Mouse (Mus musculus): ENCODE measurements at regions not wholly inside any gene's neighbourhood (a gene's known extent, or its start where the extent isn't known, plus 50 kb on each side); places are given as distances from the start of the nearest gene placed in this dataset.

DNA sequence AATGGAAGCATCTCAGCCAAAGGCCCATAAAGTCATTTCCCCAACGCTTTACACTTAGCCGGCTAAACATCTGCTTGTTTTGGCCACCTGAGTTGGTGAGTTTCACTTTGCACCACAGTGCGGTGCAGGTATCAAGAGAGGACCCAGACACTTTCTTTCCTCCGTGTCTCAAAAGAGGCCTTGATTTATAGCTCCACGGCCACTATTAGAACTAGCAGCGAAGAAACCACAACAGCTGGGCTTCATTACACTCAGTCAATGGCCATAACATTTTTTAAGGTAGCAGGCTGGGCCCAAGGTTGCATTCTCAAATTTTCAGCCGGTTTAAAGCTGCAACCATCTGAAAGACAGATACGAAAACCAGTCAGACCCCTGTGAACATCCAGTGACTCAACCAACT lies 103.4 kb downstream of the Mreg start:
- no peak for DNase-seq (ENCODE audit: low spot score)

DNA sequence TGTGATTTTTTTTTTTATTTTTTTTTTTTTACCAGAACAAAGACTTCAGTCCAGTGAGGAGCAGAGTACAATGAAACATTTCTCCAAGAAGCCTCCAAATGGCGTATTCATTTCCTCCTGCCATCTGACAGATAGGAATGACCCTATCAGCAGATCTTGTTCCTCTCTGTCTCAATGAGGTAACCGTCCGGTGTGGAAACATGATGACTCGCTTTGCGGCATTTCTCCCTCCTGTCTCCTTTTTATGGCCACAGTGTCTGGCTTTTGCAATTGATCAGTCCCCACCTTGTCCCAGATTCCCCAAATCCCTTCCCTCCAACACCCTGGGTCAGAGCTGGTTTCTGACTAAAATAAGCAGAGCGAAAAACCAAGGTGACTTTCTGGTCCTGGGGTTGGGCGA lies 105.0 kb downstream of the Mreg start:
- no peak for DNase-seq (ENCODE audit: low spot score)

GRCm38 (mm10) chr1:72106655-72107054 lies 105.5 kb downstream of the Mreg start:
- DNase-seq (ENCODE audit: low spot score) = no peak

- DNase-seq (ENCODE audit: low spot score) = no peak
Observed at GRCm38 (mm10) chr1:72105435-72106057, 106.6 kb downstream of the Mreg start.

DNA sequence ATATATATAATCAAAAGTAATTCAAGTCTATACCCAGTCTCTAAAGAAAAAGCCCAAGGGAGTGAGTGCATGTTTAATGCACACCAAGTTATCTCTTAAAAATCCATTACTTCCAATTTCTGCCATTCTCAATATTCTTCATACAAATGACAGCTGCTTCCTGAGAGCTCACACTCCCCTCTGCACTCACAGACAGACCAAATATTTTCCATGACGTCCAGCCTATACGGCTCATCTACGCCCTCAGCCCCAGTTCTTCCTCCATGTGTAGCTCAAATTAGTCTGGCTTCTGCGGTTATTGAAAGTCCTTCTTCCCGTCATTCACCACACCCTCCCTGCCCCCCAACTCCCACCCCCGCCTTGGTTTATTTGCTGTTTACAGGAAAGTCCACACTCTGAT lies 108.1 kb downstream of the Mreg start:
- DNase-seq (ENCODE audit: low spot score) = no peak

DNA sequence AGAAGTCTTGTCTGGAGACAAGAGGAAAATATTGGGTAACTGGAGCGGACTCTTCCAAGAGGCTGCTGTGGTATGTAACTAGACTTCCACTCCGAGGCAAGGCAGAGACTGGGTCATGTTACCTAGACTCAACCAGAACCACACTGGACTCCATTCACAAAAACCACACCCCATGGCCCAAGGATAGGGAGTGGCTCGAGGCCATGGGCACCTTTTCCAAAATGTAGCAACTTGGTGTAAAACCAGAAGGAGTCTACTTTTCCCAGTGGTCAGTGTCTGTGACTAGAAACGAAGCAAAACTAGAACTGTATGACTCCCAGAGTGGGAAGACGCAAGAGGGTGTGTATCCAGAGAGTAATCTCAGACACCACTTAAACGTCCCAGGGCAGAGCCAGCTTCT lies 108.7 kb downstream of the Mreg start:
- DNase-seq (ENCODE audit: low spot score) = no peak

GRCm38 (mm10) chr1:72099447-72099846 lies 112.7 kb downstream of the Mreg start:
- DNase-seq (ENCODE audit: low spot score) = no peak

- no peak for DNase-seq (ENCODE audit: low spot score)
Observed at GRCm38 (mm10) chr1:72091344-72091743, 120.8 kb downstream of the Mreg start.

DNA sequence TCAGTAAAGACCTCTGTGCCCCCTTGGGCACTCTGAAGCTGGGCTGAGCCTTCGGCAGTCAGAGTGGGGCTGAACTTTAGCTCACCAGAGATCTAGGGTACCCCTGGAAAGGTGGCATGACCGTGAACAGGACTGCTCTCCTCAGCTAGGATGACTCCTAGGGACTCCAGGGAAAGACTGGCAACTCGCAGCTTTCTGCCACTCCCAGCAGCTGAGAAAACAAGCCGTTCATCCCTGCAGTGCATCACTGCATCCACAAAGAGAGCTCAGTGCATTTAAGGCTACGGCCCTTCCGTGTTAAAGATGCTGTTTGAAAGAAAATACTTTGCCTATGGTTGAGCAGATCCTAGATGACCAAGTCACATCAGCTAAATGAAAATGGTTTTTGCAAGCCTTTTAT lies 126.4 kb downstream of the Mreg start:
- no peak for DNase-seq (ENCODE audit: low spot score)

- DNase-seq (ENCODE audit: low spot score) = no peak
Observed at GRCm38 (mm10) chr1:72084219-72084618, 127.9 kb downstream of the Mreg start.

GRCm38 (mm10) chr1:72082366-72082765 lies 129.7 kb downstream of the Mreg start:
- DNase-seq (ENCODE audit: low spot score) = no peak

- DNase-seq (ENCODE audit: low spot score) = no peak
Observed at GRCm38 (mm10) chr1:72081811-72082210, 130.3 kb downstream of the Mreg start.

GRCm38 (mm10) chr1:72078926-72079550 lies 133.1 kb downstream of the Mreg start:
- no peak for DNase-seq (ENCODE audit: low spot score)

DNA sequence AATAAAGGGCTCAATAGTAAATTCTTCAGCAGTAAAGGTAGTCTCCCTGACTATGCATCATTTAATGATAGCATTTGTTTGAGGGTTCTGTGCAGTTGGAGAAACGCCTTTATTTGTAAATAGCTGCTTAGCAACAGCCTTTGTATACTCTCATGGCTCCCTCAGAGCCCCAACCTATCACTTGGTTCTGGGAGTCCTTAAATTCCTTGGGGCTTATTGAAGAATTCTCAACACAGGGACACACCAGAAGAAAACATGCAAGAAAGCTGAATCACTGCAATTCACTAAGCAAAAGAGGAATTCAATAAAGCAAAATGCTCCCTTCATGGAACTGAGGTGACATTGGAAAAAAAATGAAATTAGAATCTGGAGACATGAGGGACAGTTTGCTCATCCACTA lies 135.8 kb downstream of the Mreg start:
- no peak for DNase-seq (ENCODE audit: low spot score)

GRCm38 (mm10) chr1:72075464-72075863 lies 136.6 kb downstream of the Mreg start:
- no peak for DNase-seq (ENCODE audit: low spot score)

- no peak for DNase-seq (ENCODE audit: low spot score)
Observed at GRCm38 (mm10) chr1:72073245-72073644, 138.9 kb downstream of the Mreg start.

GRCm38 (mm10) chr1:72070489-72070888 lies 141.6 kb downstream of the Mreg start:
- no peak for DNase-seq (ENCODE audit: low spot score)

DNA sequence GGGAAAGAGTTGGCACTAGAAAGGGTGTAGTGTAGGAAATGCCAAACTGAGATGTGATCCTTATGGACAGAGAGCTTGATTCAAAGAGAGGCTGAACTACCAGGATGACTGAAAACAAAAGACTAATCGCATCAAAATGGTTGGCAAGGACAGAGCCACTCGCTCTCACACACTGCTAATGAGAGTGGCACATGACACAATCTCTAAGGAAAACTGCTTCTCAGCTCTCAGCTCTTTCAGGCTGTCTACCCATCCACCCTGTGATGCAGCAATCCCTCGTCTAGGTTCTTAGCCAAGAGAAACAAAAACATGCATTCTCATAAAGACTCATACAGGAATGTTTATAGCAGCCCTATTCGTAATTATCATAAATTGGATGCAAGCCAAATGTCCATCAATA lies 143.1 kb downstream of the Mreg start:
- no peak for DNase-seq (ENCODE audit: low spot score)

DNA sequence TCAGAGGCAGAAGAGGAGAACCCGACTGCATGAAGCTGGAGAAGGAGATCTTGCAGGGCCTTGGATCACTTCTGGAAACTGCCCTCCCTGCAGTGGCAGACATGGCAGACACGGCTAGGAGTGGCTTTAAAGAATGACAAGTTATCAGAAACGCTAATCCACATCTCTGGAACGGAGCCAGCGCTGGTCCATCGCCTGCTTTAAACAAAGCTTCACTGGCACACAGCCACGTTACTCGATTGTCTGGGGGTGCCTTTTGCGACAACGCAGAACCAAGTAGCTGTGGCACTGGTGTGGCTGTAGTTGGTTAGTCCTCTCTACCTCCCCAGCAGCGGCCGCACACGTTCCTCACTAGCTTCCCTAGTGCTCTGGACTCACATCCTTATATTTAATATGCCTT lies 147.0 kb downstream of the Mreg start:
- no peak for DNase-seq (ENCODE audit: low spot score)

- no peak for DNase-seq (ENCODE audit: low spot score)
Observed at GRCm38 (mm10) chr1:72060393-72060792, 151.7 kb downstream of the Mreg start.

DNA sequence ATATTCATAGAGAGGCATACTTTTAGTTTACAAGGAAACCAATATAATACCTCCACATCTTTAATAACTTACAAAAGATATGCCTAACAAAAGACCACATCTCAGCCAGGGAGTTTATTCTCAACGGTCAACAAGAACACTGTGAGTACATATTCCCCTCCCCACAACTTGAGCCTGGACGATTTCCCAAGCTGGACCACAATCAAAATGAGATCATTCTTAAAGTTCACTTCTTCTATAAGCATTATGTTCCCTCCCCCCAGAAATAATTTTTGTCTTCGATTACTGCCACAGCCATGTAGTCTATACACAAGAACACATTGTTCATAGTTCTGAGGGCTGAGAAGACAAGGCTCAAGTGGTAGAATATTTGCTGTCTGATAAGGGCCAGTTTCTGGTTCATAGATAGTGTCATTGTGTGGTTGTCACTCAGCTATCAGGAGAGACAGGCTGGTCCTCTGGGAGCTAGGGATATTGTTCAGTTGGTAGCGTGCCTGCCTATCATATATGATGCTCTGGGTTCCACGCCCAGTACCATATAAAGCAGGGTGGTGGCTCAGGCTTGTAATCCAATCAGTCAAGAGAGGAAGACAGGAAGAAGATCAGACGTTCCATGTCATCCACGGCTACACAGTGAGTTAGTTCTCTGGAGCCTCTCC lies 153.9 kb downstream of the Mreg start:
- DNase-seq (ENCODE audit: low spot score) = no peak

DNA sequence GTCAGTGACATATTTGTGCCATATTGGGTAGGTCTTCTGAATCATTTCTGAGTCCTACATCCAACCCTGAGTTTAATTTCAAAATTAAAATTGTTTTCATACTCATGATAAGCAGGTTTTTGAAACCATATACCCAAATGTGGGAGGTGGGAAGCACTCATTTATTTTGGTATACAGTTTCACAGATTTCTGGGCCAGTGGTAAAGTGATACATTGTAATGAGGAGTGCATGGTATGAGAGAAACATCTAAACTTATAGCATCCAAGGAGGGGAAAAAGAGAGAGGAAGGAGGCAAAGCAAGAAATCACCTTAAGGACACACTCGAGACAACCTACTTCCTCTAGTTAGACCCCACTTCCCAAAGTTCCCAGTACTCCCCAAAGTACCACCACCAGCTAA lies 157.6 kb downstream of the Mreg start:
- DNase-seq (ENCODE audit: low spot score) = no peak

DNA sequence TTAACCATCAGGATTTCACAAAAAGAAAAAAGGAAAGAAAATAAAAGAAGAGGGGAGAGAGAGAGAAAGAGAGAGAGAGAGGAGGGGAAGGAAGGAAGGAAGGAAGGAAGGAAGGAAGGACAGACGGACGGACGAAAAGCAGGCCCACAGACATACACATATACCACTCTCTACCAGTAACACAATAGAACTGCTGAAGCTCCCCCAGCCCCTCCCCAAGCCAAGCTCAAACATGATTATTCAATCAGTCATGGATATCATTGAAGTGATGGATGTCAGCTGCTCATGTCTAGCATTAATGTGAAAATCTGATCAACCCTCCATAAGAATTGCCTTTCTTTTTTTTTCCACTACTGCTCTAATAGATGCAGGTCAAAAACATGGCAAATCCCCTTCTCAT lies 161.2 kb downstream of the Mreg start:
- no peak for DNase-seq (ENCODE audit: low spot score)

GRCm38 (mm10) chr1:72046072-72046471 lies 166.0 kb downstream of the Mreg start:
- DNase-seq (ENCODE audit: low spot score) = no peak

Measured in left cerebral cortex, adult 11 months (tissue).